Mouse (Mus musculus) gastrocnemius, postnatal 14 days (tissue): ENCODE results near the gene Abcc10. TPM values are rescaled to one million over a fixed set of nuclear protein-coding genes. Genes with fewer than 3 reads are reported as not detected.

Experiments
- DNase-seq: peaks from one replicate; pipeline ENCODE4 v3.0.0; 2021; ENCODE audit warnings: mixed read lengths
- intact Hi-C: fragments of 180-260 bp; cut with DNase I; formaldehyde crosslinking; loops from one replicate; pipeline ENCODE4 v1.15.1; 2025; ENCODE audit warnings: low total_unique reads
- long read RNA-seq, 2 experiments: library from polyadenylated mRNA; stranded (forward); transcript quantifications; one replicate each; pipeline ENCODE4 v2.0.0; 2021
- total RNA-seq, 2 experiments: library from RNA; stranded (reverse); gene quantifications; 2 replicates each; pipeline ENCODE4 v1.2.3; 2021

Abcc10 gene
- total RNA-seq = 1 to 10 TPM; 2.3 to 2.8 TPM
- long read RNA-seq, experiment 1, full-length matches to known transcripts = 4 of 6 reads
- long read RNA-seq, experiment 1, partial matches to known transcripts = 1 of 6 reads
- long read RNA-seq, experiment 1, other reads (novel, unspliced or antisense) = 1 of 6 reads
- long read RNA-seq, experiment 2, full-length matches to known transcripts = 4 of 5 reads
- long read RNA-seq, experiment 2, partial matches to known transcripts = 0 of 5 reads
- long read RNA-seq, experiment 2, other reads (novel, unspliced or antisense) = 1 of 5 reads

DNA sequence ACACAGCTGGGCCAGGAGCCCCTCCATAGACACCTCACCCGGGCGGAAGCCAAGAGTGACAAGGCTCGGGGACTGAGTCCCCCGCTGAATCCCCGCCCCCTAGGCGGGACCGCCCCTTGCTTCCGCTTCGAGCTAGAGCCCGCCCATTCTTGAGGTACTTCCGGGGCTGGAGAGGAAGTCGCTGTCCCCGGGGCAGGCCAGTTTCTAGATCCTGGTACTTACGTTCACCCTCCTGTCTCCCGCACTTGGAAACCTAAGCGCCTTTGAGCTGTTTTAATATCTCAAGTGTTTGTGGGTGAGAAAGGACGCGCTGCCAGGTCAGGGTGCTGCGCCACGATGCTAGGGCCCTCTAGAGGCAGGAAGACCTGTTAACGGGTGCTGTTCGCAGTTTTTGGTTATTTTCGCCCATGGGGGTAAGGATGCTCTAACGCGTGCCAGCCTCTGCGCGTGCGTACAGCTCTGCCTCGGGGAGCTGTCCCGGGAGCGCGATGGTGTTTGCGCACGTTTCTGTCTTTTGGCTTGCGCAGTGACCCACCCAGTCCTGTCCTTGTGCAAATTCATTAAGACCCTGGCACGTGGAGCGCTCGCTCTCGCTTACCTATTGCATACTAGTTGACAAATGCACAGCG, at the start of gene Abcc10:
Gene Abcc10 (minus strand): TSS at position 447 of the 629 bp plus-strand sequence.
- intact Hi-C loops = loop anchor here (10.0 kb wide), 1 partner anchor 273 kb away; no protein-coding TSS in a partner anchor
- DNase-seq = peak; percentile 96

DNA sequence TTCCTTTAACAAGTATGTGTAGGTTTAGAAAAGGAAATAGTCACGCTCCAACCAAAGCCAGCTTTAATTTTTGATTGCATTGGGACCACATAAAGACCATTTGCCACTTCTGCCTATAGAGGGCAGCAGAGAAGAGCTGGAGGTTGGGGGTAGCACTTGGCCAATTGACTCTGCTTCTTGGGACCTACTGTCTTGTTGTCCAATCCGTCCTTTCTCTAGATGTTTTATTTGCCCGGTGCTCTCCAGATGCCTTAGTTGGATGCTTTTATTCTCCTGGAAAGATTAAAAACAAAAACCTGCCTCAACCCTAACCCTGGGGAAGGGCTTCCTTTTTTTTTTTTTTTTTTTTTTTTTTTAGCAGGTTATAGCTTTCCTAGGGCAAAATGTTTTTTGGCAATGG, 43.6 kb upstream of the Abcc10 start:
- DNase-seq = no peak
- intact Hi-C loops = loop anchor here (5.0 kb wide), 1 partner anchor 39 kb away; no protein-coding TSS in a partner anchor

DNA sequence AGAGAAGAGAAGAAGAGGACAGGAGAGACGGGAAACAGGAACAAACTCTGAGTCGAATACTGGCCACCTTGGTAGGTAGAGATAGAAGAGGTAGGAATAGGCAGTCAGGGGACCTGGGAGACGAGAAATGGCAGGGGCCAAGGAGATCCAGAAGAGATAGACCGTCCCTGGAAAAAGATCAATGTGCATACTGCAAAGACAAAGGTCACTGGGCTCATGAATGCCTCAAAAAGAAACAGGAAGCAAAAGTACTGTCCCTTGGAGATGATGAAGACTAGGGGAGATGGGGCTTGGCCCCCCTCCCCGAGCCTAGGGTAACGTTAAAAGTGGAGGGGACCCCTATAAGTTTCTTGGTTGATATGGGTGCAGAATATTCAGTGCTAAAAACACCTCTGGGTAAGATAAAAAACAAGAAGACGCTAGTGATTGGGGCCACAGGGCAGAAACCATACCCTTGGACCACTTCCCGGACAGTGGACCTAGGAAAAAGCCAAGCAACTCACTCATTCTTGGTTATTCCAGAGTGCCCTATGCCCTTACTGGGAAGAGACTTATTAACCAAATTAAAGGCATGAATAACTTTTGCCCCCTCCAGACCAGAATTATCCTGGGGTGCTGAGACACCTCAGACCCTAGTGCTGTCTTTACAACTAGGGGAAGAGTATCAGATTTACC, 23.0 kb upstream of the Abcc10 start:
- intact Hi-C loops = no loop called here
- no peak for DNase-seq

DNA sequence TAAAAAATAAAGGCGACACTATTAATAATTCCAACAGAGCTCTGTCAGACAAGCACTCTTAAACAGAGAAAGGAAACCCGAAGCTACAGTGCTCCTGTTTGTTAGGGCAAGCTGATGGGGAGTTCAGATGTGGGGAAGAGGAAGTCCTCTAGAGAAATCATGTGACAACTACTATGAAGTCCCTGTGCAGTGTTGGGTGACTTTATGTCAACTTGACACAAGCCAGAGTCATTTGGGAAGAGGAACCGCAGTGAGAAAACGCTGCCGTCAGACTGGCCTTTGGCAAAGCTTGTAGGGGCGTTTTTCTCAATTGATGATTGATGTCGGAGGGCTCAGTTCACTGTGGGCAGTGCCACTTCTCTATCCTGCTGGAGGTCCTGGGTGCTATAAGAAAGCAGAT, 13.1 kb upstream of the Abcc10 start:
- no peak for DNase-seq
- intact Hi-C loops = no loop called here

DNA sequence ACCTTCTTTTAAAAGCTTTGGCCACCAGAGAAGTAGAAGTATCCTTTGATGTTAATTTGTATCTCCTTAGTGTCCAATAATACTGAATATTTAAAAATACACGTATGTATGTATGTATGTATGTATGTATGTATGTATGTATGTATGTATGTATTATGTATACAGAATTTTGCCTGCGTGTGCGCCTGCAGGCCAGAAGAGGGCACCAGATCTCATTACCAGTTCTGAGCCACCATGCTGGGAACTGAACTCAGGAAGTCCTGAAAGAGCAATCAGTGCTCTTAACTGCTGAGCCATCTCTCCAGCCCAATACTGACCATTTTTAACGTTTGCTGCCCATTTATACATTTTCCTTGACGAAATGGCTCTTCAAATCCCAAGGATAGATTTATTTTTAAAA, 8.3 kb upstream of the Abcc10 start:
- no peak for DNase-seq
- intact Hi-C loops = no loop called here

DNA sequence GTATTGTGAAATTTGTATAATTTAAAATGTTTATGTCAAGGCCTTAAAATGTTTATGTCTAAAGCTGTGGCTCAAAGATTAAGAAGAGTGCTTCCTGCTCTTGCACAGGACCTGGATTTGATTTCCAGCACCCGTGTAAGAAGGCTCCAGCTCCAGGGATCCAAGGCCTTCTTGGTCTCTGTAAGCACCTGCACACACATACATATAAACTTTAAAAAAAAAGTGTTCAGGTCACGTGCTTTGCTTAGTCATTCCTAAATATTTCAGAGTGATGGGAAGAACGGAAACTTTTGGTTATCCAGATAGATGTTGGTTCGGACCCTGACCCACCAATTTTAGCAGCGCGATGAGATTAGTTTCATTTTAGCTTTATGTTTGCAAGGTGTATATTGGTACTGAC, 571 bp upstream of the Abcc10 start:
- no peak for DNase-seq
- intact Hi-C loops = loop anchor here (10.0 kb wide), 1 partner anchor 274 kb away; no protein-coding TSS in a partner anchor

DNA sequence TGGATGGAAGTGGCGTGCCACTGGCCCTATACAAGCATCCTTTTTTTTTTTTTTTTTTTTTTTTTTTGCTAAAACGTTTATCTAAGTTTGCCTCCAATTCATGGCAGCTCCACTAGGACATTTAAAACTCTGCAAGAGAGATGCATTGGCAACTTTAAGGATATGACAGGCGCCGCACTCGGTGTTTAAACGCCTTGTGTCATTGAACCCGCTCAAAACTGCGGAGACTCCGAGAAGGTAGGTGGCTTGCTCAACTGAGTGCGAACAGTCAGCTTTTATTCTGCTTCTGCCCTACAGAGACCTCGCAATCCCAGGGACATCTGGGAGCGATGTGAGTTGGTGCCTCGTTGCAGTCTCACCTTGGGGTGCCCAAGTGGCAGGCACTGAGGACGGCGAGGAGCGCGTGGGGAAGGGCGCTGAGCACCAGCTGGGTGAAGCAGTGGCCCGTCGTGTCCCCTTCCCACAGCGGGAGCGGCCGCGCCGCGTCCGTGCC, 693 bp downstream of the Abcc10 start:
- intact Hi-C loops = loop anchor here (10.0 kb wide), 1 partner anchor 273 kb away; no protein-coding TSS in a partner anchor

DNA sequence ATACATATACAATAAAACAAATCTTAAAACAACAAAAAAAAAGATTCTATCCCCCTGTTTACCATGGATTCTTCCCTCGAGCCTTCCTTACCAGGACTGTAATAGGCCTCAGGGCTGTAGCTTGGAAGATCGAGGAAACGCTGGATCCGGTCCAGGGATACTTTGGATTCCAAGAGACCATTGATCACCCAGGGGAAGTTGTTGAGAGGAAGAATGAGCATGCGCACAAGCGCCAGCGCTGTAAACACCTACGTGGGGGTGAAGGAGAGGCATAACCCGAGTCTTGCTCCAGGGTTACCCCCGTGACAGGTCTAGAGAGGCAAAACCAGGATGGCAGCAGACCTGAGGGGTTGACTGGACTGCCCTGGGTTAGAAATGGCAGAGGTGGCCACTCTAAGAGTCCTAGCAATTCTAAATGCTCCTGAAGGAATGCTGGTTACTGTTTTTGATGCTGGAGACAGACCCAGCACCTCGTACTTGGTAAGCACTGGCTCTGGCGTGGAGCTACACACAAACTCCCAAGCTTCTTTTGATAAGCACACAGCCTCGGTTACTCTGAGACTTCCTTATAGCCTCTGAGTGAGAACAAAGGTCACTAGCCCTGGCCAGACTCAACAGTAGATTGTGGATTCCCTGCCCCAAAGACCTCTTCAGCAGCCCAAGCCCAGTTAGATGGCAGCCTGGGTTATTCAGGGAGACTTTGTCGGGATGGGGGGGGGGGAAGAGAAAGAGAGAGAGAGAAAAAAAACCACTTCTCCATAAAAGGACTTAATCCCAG, 5.9 kb downstream of the Abcc10 start:
- intact Hi-C loops = loop anchor here (10.0 kb wide), 1 partner anchor 267 kb away; no protein-coding TSS in a partner anchor
- no peak for DNase-seq

More for the DNA sequence above, 693 bp downstream of the Abcc10 start:
- no peak for DNase-seq

DNA sequence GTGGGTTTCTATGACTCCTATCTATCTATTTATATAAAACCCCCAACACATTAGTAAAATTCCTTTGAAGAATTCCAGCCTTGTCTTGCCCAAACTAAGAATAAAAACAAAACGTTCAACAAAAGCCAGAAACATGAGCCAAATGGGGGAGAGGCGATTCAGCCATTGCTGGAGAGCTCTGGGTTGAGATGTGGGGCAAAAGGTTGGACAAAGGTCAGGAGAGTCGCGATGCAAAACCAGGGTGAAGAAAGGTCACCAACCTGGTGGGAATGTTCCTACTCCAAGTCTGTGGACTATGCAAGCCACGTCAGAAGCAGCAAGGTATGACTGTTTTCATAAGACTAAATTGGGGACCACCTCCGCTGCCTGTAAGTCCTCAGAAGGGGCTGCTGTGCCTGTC, 7.7 kb downstream of the Abcc10 start:
- DNase-seq = no peak
- intact Hi-C loops = loop anchor here (10.0 kb wide), 1 partner anchor 266 kb away; no protein-coding TSS in a partner anchor

DNA sequence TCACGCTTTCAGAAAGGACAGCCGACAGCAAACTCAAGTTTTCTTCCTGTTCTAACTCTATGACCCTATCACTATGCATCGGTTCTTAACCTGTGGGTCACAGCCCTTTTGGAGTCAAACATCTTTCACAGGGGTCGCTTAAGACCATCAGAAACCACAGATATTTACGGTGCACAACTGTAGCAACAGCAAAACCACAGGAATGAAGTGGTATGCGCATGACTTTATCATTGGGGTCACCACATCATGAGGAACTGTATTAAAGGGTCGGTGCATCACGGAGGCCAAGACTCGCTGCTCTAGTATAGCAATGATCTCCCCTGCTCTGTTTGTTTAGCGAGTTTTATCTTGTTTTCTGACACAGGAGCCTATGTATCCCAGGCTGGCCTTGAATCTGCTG, 12.3 kb downstream of the Abcc10 start:
- intact Hi-C loops = no loop called here
- DNase-seq = no peak

DNA sequence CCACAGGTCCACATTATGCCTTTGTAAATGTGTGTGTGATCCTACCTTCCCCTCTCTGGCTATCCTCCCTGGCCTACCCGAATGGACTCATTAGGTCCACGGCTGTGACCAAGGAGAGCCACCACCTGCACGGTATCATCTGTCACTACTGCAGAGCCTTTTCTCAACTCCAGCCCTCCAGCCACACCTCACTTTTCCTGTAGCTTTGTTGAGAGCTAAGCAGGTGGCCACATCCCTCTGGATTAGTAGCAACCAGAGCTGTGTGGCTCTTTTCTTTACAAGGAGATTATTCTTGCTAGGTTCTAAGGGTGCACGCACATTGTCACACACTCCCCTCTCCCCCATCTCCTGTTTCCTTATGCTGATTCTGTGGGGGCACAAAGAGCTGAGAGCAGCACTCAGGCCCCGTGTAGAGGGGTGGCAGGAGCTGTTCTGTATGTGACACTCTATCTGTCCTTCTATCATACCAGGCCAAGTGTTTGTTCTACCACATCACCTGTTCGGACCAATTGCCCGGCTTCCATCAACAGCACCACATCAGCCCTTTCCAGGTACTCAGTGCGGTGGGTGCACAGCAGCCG, 14.9 kb downstream of the Abcc10 start:
- DNase-seq = no peak
- intact Hi-C loops = no loop called here

DNA sequence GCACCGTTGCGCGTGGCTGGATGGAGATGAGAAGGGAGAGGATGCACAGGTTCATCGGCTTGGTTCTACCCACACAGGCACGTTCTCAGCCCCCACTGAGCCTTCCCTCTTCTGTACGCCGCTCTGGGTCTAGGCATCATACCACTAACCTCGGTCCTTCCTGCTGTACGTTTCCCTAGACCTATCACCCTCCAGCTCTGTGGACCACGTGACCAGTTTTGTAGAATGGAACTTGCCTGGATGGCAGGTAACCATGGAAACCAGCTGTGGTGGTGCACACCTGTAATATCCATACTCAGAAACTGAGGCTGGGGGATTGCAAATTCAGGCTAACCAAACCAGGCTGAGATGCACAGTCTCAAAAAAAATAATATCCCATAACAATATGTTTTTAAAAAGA, 17.6 kb downstream of the Abcc10 start:
- intact Hi-C loops = no loop called here
- no peak for DNase-seq

DNA sequence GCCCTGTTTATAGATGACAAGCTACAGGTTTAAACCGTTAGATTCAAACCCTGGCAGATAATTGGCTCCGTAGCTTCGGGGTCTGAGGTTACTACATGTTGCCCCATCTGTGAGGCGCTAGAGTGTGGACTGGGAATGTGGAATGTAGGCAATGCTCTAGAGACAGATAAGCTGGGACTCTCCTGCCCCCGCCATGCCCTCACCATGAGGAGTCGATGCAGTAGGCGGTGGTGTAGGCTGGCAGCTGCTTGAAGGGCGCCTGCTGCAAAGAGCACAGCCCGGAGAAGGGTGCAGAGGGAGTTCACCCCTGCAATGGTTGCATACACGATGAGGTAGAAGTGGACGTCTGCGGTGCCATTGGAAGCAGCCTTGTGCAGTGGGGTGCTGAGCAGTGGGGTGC, 18.3 kb downstream of the Abcc10 start:
- intact Hi-C loops = no loop called here

DNA sequence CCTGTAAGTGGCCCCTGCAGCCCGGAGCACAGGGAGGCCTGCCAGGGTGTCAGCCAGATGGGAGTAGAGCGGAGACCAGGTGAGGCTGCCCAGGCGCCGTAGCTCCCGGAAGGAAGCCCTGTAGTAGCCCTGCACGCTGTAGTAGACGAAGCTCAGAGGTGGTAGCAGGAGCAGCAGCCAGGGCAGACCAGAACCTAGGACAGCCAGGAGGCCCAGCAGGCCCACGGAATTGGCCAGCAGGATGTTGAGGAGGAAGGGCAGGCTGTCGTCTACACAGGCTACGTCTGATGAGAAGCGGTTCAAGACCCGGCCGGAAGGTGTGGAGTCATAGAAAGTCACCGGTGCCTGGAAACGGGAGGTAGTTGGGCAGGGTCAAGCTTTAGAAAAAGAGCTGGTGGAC, 21.2 kb downstream of the Abcc10 start:
- intact Hi-C loops = no loop called here

More for the DNA sequence above, 18.3 kb downstream of the Abcc10 start:
- DNase-seq = no peak

DNA sequence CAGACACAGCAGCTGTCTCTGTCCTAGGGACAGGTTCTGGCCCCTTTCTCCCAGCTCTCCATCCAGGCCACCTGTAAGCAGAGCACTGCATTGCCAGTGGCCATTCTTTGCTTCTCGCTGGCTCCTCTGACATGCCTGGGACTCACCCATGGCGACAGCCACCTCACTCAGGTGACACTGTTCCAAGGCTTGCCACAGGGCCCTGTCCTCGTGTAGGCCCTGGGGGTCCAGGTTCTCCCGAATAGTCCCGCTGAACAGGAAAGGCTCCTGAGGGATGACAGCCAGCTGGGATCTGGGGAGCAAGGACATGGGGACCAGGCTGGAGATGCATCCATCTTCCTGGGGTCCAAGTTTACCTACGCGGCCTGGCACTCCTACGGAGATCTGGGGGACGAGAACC, 24.0 kb downstream of the Abcc10 start:
- intact Hi-C loops = no loop called here

More for the DNA sequence above, 21.2 kb downstream of the Abcc10 start:
- no peak for DNase-seq

DNA sequence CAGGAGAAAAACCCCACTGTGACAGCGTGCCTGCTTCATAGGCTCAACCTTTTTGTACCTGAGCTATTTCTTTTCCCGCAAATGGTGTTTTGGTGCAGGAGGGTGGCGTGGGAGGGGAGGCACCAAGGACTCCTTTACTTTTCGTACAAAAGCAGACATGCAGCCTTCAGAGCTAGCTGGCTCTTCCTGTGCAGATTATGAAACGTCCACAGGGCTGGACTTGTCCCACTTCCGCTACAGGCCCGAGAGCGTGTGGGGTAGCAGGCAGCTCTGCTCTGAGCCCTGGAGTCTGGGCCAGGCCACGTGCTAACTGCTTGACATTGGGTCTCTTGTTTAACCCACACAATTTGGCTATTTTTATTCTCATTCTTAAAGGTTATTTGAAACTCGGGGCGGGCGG, 26.3 kb downstream of the Abcc10 start:
- intact Hi-C loops = no loop called here
- no peak for DNase-seq

More for the DNA sequence above, 24.0 kb downstream of the Abcc10 start:
- no peak for DNase-seq

DNA sequence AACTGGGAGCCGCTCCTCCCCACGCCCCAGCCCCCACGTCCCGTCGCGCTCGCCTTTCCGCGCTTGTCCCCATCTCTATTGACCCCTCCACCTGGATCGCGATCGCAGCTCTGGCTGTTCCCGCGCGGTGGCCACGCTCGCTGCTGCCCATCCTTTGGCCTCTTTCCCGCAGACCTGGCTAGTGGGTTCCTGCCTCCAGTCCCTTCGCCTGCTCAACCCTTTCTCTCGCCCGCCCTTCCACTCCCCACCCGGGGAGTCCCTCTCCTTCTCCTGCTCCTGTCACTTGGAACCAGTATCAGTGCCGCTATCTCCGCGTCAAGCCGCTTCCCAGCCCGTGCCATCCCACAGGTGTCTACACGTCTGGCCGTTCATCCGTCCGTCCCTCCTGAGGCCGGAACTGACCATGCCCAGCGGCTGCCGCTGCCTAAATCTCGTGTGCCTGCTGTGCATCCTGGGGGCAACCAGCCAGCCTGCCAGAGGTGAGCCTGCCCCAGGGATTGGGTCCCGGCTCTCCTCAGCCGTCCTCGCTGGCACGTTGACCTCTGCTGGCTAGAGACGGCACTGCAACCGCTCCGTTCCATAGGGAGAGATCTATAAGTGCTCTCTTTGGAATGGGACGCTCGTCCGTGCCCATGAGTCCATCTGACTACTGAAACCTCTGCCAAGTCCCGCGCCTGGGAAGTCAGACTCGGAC, 29.8 kb downstream of the Abcc10 start:
- intact Hi-C loops = loop anchor here (2.0 kb wide), 1 partner anchor 32 kb away; no protein-coding TSS in a partner anchor
- peak; percentile 77 for DNase-seq
